Mouse (Mus musculus) kidney, adult 9 months (tissue): ENCODE measurements at regions not wholly inside any gene's neighbourhood (a gene's known extent, or its start where the extent isn't known, plus 50 kb on each side); places are given as distances from the start of the nearest gene placed in this dataset.
A peak's percentile ranks its signal among the peaks of the same experiment; 100 is the strongest.

ENCODE experiments used
- DNase-seq: peaks from one replicate; pipeline ENCODE4 v3.0.0; 2022

DNA sequence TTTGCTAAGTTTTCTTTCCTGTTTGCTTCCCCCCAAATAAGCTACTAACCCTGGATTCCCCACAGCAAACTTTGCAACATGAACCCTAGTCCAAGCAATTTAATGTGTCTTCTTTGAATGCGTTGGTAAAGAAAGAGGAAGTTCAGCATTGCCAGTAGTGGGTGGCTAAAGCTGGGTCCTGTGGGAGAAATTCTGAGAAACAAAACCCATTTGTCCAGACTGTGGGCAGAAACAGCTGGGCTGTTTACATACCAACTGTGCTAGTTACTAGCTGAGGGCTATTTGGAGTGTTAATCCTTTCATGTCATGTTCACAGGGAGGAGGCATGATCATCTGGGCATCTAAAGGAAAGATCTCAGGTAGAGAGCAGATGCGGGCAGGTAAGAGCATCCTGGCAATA lies 51.8 kb upstream of the 1190002N15Rik start:
- DNase-seq, result no peak

DNA sequence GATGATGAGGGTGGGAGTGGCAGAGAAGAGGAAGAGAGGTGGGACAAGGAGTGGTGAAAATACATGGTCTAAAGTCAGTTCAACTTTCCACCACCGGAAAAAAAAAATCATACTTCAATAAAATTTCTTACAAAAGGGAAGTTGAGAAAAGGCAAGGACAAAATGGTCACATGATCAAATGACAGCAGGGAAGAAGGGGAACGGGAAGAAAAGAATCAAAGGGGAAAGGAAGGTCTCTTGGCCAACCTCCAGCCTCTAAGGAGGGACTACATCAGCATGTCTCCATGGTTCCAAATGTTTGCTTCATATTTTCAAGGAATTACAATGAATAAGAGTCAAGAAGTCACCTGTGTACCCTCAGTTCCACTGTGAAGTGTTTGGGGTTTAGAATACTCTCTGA lies 64.7 kb upstream of the Slc9a9 start:
- DNase-seq, result no peak

DNA sequence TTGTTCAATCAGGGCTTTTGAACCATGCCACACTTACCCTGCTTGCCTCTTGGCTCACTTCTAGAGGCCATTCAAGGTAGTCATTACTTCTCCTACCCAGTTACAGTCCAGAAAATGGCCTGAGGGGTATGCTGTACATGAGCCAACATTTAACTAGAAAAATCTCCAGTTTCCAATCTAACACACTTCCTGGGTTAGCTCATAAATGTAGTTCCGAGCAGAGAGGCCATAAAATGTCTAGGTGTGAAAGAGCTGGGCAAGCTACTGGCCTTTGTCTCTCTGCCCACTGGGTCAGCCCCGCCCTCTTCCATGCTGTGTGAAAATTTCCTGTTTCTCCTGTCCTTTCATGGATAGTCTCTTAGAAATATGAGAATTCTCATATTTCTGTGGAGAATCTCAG lies 63.3 kb upstream of the Slc9a9 start:
- peak; percentile 23 for DNase-seq

DNA sequence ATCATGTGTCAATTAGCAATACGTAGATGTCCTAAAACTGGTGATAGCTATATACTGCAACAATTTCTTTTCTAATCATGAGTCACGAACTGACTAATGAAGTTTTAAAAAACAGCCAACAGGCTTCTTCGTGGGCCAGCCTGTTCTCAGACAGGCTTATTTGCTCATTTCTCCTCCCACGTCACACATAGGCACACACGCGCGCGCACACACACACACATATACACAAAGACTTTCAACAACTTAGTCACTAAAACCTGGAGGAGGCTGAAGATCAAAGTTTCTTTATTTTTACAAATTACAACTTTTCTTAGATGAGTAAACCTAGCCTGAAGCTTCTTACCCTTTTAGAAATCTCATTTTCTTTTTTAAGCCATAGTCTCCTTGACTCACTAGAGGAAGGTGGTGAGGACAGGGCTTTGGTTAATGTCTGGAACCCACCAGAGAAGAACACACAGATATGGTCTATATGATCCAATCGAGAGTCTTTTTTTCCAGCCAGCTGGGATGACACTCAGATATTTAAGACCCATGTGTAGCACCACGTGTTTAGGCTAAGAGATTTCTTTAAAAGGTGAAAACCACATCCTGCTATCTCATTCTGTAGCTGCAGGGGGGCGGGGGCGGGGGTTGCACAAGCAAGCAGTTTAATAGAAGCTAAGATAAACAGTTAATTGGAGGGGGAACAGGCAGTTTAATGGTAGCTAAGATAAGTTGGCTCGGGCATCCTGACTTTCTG lies 62.5 kb upstream of the Slc9a9 start:
- no peak for DNase-seq

DNA sequence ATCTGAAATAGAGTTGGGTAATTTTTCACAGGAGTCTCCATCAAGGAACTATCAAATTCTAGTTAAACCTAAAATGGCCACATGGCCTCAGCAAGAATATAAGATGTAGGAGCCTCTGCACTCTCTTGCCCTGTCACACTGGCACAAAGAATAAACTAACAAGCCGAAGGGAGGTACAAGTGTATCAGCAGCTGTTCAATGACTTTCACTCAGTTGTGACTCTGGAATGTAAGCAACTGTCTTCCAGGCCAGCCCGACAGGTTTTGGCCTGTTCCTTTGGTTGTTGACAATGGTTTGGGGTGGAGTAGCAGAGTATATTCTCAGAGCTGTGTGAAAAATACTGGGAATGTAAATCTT lies 62.0 kb upstream of the Slc9a9 start:
- no peak for DNase-seq

DNA sequence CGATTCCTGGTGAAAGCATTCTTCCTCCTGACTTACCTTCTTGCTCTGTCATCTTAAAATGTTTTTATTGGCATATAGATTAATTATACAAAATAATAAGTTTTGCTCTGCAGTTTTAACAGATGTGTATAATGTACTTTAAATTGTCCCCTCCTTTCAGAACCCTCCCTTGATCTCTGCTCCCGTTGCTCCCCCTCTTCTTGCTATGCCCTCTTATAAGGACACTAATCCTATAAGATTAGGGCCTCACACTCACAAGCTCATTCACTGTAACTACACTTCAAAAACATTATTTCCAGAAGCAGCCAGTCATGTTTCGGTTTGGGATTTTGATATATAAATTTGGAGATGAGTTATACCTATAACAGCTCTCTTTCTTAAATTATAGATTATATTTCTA lies 59.6 kb upstream of the Slc9a9 start:
- no peak for DNase-seq

DNA sequence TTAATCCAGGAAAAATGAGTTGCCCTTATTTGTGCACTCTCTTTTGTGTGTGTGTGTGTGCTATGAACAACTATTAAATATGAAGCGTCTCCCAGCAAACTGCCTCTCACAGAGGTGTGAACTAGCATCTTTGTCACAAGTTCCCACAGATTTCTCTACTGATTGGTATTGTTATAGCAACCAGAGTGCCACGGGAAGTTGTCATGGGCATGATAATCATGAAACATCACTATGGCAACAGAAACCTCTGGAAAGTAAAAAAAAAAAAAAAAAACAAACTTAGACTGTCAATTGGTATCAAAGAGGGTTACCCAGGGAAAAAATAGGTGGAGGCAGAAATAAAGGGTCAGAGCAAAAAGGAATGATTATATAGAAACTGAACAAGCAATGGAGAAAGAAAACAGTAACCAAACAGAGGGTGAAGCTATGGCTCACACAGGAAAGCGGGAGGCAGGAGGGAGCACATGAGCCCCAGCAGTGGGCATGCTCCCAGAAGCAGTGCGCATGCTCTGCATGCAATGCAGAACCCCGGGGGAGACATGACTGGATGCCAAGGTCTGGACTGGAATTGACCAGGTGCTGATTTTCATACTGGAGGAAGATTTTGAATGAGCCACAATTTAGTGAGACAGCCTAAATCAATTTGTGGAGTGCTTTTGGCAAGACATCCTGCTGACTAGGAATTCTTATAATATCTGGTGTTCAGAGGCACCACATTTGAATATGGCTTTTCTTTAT lies 58.9 kb upstream of the Slc9a9 start:
- no peak for DNase-seq

DNA sequence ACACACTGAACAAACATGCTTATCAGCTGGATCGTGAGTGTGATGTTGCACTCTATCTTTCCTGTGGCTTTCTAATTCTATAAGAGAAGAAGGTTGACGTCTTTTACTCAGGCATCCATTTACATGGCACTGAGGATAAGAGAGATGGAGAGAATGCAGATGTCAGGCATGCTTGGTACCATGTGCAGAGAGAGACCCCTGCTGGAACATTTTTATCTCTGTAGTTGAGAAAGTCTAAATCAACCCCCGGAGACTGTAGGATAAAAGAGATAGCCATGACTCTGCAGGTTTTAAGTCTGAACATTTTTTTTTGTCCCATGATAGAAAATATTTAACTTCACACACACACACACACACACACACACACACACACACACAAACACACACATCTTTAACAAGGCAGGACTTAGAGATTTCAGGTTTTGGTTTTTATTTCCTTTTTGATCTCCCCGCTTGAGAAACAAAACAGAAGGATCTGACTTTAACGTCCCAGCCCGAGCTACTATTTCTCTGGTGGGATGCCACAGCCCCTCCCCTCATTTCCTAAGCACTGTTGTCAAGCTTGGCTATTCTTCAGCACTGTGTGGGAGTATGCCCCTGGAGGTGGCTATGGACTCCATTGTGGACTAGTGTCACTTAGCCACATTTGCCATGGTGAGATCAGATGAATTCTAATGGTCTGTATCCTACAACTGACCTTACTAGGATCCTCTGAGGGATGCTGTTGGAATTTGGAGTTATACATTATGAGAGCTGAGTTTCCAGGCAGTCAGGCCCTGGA lies 55.6 kb upstream of the Slc9a9 start:
- peak; percentile 53 for DNase-seq

DNA sequence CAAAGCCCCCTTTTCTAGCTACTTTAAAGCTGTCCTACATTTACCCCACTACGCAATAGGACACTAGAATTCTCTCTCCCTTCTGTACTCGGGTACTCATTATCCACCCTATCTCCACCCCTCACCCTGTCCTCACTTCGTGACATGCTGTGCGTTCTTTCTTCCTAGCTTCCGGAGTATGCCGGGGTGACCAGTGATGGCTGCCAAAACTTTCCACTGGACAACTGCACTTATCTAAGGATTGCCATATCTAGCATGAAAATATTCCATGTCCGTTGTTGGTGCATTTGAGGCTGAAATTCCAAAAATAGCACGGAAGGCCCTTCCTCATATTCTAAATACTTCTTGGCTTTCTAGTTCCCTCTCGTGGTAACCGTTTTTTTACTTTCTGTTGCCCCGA lies 54.5 kb upstream of the Slc9a9 start:
- no peak for DNase-seq

DNA sequence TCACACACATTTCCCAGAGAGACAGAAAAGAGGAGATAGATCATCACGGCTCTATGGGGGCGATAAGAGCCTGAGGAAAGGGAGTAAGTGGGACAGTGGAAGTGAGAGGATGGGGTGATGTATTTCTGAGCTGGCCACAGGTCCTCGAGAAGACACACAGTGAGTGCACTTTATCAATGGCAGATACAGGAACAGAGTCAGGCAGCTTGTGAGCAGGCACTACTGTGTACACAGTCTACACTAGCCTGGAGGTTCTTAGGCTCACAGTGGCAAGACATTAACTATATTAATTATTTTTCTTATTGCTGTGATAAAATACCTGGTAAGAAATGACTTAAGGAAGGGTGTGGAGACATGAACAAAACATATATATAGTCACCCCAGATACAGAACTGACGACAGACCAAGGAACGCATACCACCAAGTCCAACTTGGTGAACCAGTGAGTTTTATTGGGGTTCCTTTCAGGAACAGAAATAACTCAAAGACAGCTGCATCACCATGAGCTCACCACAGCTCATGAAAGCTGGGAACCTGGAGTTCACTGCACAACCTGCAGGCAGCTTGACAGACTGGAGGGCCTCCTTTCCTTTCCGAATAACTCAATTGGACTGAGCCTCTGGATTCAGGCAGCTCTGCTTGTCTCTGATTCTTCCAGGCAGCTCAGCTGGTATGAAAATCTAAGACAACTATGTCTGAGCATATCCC lies 51.5 kb upstream of the Slc9a9 start:
- DNase-seq, result no peak
